Mouse (Mus musculus) induced T-regulatory cell, adult 2 months (primary cell): ENCODE measurements around the gene Ccdc121.
"Not testable (repeated sequence)": the region's sequence is repeated elsewhere in the genome, so short reads cannot be mapped to it uniquely, and the experiment has no call there.

Experiments used
- DNase-seq: peaks from one replicate; pipeline ENCODE4 v3.0.0-alpha.2; 2012; ENCODE audit warnings: low read depth

The Ccdc121 gene

GRCm38 (mm10) chr1:181510855-181511254, 396 bp downstream of the Ccdc121 start:
- not testable (repeated sequence) for DNase-seq

GRCm38 (mm10) chr1:181505367-181505766, 5.9 kb downstream of the Ccdc121 start:
- no peak for DNase-seq

GRCm38 (mm10) chr1:181503471-181503870, 7.8 kb downstream of the Ccdc121 start:
- DNase-seq: no peak

DNA sequence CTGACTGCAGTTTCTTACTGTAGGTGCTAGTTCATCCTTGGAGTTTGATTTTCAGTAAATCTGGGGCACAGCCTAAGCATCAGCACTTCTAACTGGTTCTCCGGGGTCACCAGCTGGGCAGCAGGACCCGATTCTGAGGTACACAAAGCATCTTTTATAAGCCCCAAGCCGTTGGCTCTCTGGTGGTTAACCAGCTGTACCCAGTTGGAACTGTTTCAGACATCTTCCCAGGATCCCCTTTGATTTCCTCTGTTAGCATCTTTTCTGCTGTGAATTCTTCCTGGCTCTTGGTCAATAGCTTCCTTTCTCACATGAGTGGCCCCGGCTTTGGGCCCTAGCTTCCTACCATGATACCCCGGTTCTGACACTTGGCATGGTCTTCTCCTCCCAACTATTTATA, 26.6 kb downstream of the Ccdc121 start:
- no peak for DNase-seq

DNA sequence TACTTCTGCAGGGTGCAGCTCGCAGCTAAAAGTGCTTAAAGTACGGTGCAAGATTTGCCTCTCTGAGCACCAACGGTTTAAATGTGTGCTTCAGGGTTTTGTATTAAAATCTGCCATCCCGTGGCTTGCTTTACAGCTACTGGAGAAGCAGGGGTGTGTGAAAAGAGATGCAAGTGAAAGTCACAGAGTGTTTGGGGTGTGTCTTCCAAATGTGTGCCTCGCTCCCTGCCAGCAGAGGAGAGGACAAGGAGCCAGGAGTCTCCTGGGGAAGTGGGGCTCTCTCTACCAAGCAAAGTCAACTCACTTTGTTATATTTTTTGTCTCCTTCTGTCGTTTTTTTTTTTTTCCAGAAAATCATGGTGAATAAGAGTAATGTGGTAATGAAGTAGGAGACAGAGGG, 34.7 kb downstream of the Ccdc121 start:
- no peak for DNase-seq

- DNase-seq: no peak
Measured at GRCm38 (mm10) chr1:181476141-181476540, 35.1 kb downstream of the Ccdc121 start.

GRCm38 (mm10) chr1:181469415-181469814, 41.8 kb downstream of the Ccdc121 start:
- DNase-seq: no peak

DNA sequence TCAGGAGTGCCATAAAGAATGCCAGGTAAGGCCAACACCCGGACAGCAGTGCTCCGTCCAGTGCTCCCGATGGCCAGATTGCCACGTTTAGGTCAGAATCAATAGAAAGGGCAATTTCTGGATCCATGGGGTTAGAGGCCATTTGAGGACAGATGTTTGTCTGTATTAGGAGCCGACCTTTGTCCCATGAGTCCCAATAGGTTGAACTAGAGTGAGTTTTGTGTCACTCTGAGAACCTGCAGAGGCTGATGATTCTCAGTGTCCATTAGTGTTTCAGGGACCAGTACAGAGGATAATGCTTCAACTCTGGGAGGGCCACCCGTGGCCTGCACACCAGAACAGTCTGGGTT, 44.0 kb downstream of the Ccdc121 start:
- DNase-seq: no peak

GRCm38 (mm10) chr1:181466601-181467320, 44.5 kb downstream of the Ccdc121 start:
- no peak for DNase-seq

DNA sequence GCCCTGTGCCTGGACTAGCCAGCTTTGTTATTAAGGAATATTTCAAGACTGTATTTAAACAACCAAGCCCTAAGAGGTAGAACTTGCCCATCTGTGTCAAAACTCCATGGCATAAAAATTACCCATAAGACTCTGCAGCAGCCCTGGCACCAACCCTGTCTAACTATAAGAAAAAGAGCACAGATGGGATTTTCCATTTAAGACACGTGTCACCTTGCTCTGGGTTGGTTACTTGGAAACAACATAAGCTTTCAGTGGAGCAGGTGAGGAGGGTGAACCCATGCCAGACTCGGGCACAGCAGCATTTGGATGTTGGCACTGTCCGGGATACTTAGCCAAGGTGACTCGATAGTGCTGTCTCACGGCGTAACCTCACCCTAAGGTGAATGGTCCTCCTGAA, 45.2 kb downstream of the Ccdc121 start:
- no peak for DNase-seq

DNA sequence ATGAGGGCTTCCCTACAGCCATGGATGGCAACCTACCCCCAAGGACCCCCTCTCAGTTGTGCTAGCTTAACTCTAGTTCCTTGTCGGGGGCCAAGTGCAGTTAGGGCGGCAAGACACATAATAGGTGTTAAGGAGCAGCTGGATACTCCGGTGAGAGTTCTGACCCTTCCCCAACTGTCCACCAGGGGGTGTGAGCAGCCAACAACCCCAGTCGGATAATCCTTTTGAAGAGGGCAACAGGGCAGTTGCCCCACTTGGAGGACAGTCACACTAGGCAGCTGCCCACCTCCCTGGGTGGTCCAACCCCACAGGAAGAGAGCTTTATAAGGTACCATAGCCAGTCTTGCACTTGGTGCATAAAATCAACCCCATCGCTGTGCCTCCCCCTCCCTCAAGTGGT, 46.2 kb downstream of the Ccdc121 start:
- DNase-seq: peak; percentile 39

GRCm38 (mm10) chr1:181462906-181463179, 48.4 kb downstream of the Ccdc121 start:
- DNase-seq: no peak

DNA sequence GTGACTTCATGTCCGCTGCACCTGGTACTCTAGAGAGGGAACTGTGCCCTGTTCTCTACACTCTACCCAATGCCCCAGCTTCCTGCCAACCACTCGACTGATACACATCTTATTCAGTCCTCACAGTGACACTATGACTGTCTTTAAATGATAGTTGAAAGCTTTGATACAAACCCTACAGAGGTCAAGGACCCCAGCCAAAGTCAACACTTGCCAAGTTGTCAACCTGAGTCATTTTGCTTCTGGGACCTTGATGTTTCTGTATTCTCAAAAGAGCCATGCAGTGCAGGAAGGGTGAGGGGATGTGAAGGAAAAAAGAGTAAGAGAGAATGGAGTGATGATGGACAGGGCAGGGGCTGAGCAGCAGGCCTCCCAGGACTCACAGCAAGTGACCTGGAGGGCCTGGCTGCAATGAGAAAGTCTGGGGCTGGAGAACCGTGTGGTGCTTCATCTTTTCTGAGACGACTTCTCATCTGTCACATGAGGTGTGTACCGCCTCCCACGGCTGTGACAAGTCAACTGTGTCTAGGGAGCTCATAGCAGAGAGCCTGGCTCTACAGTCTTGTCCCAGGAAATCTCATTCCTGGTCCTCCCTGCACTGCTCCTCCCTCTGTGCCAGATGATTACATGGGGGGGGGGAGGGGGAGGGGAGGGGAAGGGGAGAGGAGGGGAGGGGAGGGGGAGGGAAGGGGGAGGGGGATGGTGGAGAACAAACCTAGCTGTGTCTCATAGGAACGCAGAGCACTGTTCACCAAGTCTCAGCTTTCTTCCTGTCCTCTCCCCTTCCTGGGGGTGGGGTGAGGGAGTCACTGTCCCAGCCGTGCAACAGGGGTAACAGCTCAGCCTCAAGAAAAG, 49.0 kb downstream of the Ccdc121 start:
- no peak for DNase-seq

- DNase-seq: no peak
Measured at GRCm38 (mm10) chr1:181461484-181461883, 49.8 kb downstream of the Ccdc121 start.

GRCm38 (mm10) chr1:181460283-181460682, 51.0 kb downstream of the Ccdc121 start:
- DNase-seq: no peak
